Mouse (Mus musculus) gastrocnemius, postnatal 4 days (tissue): ENCODE results near the gene Muc16. TPM values are rescaled to one million over a fixed set of nuclear protein-coding genes. Genes with fewer than 3 reads are reported as not detected.
A peak's percentile ranks its signal among the peaks of the same experiment; 100 is the strongest.

Source experiments
- DNase-seq, 2 experiments: peaks; one replicate each; pipeline ENCODE4 v3.0.0; 2021 to 2022; ENCODE audit warnings: low spot score in 2 of 2, mixed read lengths in 2 of 2
- long read RNA-seq, 2 experiments: library from polyadenylated mRNA; stranded (forward); transcript quantifications; one replicate each; pipeline ENCODE4 v2.0.0; 2021
- microRNA-seq: library from miRNA; unstranded; fragments of <30 nt; microRNA quantifications from one replicate; pipeline ENCODE4 v1.2.0, GENCODE M21; 2021
- total RNA-seq, 2 experiments: library from RNA; stranded (reverse); gene quantifications; 2 replicates each; pipeline ENCODE4 v1.2.3; 2021

Gene Muc16
- total RNA-seq = under 1 TPM; 0.02 to 0.16 TPM
- long read RNA-seq, experiment 1 = 0 reads
- long read RNA-seq, experiment 2 = 0 reads

DNA sequence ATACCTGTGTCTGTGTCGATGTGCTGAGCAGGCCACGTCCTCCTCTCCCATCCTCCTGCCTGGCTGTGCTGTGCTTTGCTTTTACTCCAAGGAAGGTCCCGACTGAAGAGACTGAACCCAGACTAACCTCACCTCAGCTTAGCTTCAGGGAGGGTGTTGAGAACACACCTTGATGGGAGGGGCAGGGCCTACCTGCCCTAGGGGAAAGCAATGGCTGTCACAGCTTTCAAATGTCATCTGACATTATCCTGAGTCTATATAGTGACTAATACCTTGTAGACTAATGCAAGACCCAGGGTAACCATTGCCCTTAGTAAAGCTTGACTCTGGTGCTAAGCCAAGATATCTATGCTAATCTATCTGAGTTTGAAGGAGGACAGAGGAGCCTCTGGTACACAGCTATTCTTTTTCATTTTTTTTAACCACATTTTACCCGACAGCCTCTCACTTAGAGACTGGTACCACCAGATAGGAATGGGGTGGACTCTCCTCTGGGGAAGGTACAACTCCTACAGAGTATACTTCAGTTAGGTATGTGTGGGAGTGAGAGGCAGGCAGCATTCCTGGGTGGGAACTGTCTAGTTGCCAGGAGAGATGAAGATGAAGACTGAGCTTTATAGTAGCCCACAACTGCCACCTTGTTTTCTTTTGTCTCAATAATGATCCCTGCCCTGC, at the start of gene Muc16:
TSS of gene Muc16 (minus strand) at position 51 of the 675 bp plus-strand sequence.
- DNase-seq = no peak

DNA sequence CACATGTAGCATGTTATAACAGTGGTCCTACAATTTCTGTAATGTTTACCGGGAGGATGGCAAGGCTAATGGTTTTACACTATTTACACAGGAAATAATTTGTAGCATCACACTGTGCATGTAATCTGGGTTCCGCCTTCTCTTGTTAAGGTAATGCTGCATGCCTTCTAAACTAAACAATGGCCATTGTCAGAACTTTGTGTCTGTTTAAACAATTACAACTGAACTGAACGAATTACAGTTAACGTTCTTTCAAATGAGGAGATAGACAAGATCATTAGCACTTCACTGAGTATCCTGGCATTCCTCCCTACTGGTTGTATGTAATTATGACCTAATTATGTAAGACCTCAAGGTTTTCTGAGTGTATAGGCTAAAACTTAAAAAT, 48.4 kb upstream of the Muc16 start:
- no peak for DNase-seq

GRCm38 (mm10) chr9:18721931-18722711, 47.8 kb upstream of the Muc16 start:
- no peak for DNase-seq

GRCm38 (mm10) chr9:18721011-18721410, 46.7 kb upstream of the Muc16 start:
- no peak for DNase-seq

DNA sequence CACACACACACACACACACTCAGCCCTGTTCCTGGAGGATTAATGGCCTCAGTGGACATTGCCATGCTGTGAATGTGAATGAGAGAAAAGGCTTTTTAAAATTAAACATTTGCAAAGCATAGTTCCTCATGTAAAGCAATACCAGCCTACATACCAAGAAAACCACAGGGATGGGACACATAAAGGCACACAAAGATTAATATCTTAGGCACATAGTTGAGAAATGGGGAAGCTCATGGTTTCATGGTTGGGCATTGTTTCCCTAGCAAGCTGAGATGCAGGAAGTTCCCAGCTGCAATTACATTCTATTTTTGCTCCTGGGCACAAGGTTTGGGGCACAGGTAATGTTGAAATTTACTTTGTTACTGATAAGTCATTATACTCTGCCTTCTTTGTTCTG, 31.3 kb upstream of the Muc16 start:
- DNase-seq = no peak

- no peak for DNase-seq
Measured at GRCm38 (mm10) chr9:18598366-18598765, 76.0 kb downstream of the Muc16 start.

DNA sequence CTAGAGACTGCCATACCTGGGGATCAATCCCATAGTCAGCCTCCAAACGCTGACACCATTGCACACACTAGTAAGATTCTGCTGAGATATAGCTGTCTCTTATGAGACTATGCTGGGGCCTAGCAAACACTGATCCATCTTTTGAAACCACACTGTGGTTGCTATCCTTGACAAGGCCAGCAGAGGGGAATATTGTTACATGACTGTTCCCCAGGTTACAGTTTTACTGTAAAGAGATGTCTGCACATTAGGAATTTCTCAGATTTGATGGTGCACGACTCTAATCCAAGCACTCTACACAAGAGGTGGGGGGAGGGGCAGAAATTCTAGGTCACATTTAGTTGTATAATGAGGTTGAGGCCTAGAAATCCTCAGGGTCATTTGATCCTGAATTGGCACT, 166.2 kb downstream of the Muc16 start:
- no peak for DNase-seq

- no peak for DNase-seq
Measured at GRCm38 (mm10) chr9:18478168-18478567, 196.2 kb downstream of the Muc16 start, which contains the start of the genes Zfp558 and Mbd3l1. Gene Zfp558, minus strand, starts transcription at chr9:18478268. Gene Mbd3l1, plus strand, starts transcription at chr9:18478359.

- peak; percentile 27 to 69 for DNase-seq
Measured at GRCm38 (mm10) chr9:18473324-18474128, 200.8 kb downstream of the Muc16 start.

GRCm38 (mm10) chr9:18468005-18468404, 206.3 kb downstream of the Muc16 start:
- no peak for DNase-seq

- no peak for DNase-seq
Measured at GRCm38 (mm10) chr9:18467350-18467749, 207.0 kb downstream of the Muc16 start.

GRCm38 (mm10) chr9:18456520-18456919, 217.8 kb downstream of the Muc16 start:
- no peak for DNase-seq

Small RNA genes within 50 kb of the gene (microRNA-seq; reads per million reads assigned to microRNA genes)
- not detected for gene Gm22854

Other genes starting within 250 kb of the Muc16 start
- not detected for gene Mbd3l2, start 243.9 kb downstream of the Muc16 start, total RNA-seq
- gene Zfp558, start 196.3 kb downstream of the Muc16 start, total RNA-seq = 1 to 10 TPM; 2.0 to 2.2 TPM
- gene Mbd3l1, start 196.2 kb downstream of the Muc16 start, total RNA-seq = not detected
- gene Olfr24, start 89.5 kb upstream of the Muc16 start, total RNA-seq = not detected
- not detected for gene Olfr828, start 145.0 kb upstream of the Muc16 start, total RNA-seq
- gene Olfr829, start 180.4 kb upstream of the Muc16 start, total RNA-seq = not detected
- gene Olfr830, start 200.2 kb upstream of the Muc16 start, total RNA-seq = not detected